Comparison of ENCODE assay signal across 8 mouse cellular contexts in the genomic region with DNA sequence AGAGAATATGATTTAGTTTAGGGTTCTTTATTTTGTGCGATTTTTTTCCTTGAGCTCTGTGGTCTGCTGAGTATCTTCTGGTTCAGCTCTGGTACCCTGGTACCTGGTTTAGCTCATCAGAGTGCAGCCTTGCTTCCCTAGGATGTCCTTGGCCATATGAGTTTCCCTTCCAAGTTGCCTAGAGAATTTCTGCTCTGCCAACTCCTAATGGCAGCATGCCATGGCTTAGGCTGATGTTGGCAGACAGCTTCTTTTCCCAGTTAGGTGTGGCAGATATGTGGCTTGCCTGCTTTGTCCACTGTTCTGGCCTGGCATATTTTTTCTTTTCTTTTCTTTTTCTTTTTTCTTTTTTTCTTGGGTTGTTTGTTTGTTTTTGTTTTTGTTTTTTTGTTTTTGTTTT. TPM values are rescaled to one million over a fixed set of nuclear protein-coding genes. Genes with fewer than 3 reads are reported as not detected.
A peak's percentile ranks its signal among the peaks of the same experiment; 100 is the strongest.
DNase-seq lines count a peak whose midpoint lies in the region; TF ChIP-seq lines count a peak whose summit lies in the region.

No protein-coding gene starts in this region.

- 69% methylated on average over 1 of the region's 1 CpGs for WGBS in lung, adult 2 months

- DNase-seq in MN1 (ENCODE audit: low spot score) = peak; percentile 60
- peak; percentile 93 for DNase-seq in adrenal gland, adult 2 months
- DNase-seq in frontal cortex, postnatal 10 days (ENCODE audit: low spot score in 2 of 2) = peak; percentile 15 to 44
- peak; percentile 85 for DNase-seq in kidney, postnatal 14 days
- DNase-seq in lung, adult 2 months = peak; percentile 50
- DNase-seq in testis, postnatal 14 days (ENCODE audit: low spot score) = peak; percentile 69
- no peak for DNase-seq in embryo, embryonic 10.5 days (ENCODE audit: low spot score)
- no peak for DNase-seq in thymus, postnatal 25 days

- H3K4me3 ChIP-seq in lung, adult 2 months (replicated peaks; ENCODE audit: extremely low read depth, low read depth, low read length) = no peak overlapping the region

- no peak for TF ChIP-seq CTCF in lung, adult 2 months (IDR thresholded peaks at IDR 0.05; ENCODE audit: insufficient read depth, low read length)

- H3K4me1 ChIP-seq in lung, adult 2 months (ENCODE audit: control insufficient read depth, insufficient read depth, low read length) = peaks cover 13% of the 10 kb centered on the region

- no peak for TF ChIP-seq POLR2A in lung, adult 2 months (IDR thresholded peaks at IDR 0.05; ENCODE audit: borderline replicate concordance, extremely low read depth, low read depth, low read length)

RNA-seq across cellular contexts. Expression of a gene that starts 25.8 kb away (rescaled TPM):
- total RNA-seq in adrenal gland, adult 2 months (2021) = 100 to 1,000 TPM; 141 to 170 TPM
- 21.3 and 25.9 TPM in 2 replicates for polyA plus RNA-seq in adrenal gland, adult 2 months (2012; rRNA removed)
- polyA plus RNA-seq in lung, adult 2 months (2012; rRNA removed) = 3.4 TPM in 2 replicates

RNA-seq across cellular contexts. Expression of a gene that starts 58.0 kb away (rescaled TPM):
- total RNA-seq in adrenal gland, adult 2 months (2021) = 1 to 10 TPM in 1 of 2 experiments, under 1 TPM in 1; 0.81 to 3.5 TPM
- 1.2 and 1.3 TPM in 2 replicates for polyA plus RNA-seq in adrenal gland, adult 2 months (2012; rRNA removed)
- polyA plus RNA-seq in lung, adult 2 months (2012; rRNA removed) = 2.6 and 3.5 TPM in 2 replicates

Comparison
In these comparisons a context has a peak if more than half of its experiments do, and no peak if none do; other contexts are left out.
1. DNase-seq: peak in MN1 (single experiment), adrenal gland, adult 2 months (single experiment), frontal cortex, postnatal 10 days (2 of 2), kidney, postnatal 14 days (single experiment), lung, adult 2 months (single experiment) and testis, postnatal 14 days (single experiment); none in embryo, embryonic 10.5 days (single experiment) and thymus, postnatal 25 days (single experiment).